Mouse (Mus musculus): Measurements from ENCODE around the gene Tut7. TPM values are rescaled to one million over a fixed set of nuclear protein-coding genes. Genes with fewer than 3 reads are reported as not detected.

Tut7 gene
- polyA plus RNA-seq, 1 experiment from 2014 or later, result 49.7 TPM

- Histone ChIP-seq H3K4me2 (replicated peaks) (no peak overlapping the region), H3K4me1 (peaks cover 10% of the 10 kb centered on the region), H3K4me3 (replicated peaks) (no peak overlapping the region), H3K9me3 (replicated peaks) (no peaks in the 10 kb centered on the region), H3K27me3 (no peaks in the 10 kb centered on the region), H3K9ac (no peak overlapping the region), H3K36me3 (no peaks in the 10 kb centered on the region), H3K27ac (replicated peaks) (no peak overlapping the region)
- ATAC-seq (ENCODE audit: insufficient number of reproducible peaks, low FRiP score, low TSS enrichment, low read depth), result no peak
Observed at GRCm38 (mm10) chr13:59825966-59826365, 3.0 kb upstream of the Tut7 start.

- Histone ChIP-seq H3K36me3 (peaks cover 19% of the 10 kb centered on the region), H3K9me3 (replicated peaks) (no peaks in the 10 kb centered on the region), H3K27me3 (no peaks in the 10 kb centered on the region), H3K4me3 (replicated peaks) (no peak overlapping the region), H3K9ac (no peak overlapping the region), H3K27ac (replicated peaks) (no peak overlapping the region), H3K4me1 (peaks cover 31% of the 10 kb centered on the region), H3K4me2 (replicated peaks) (peak overlapping the region; percentile 61; the same call in 1 of the 2 replicates)
- no peak for ATAC-seq (ENCODE audit: insufficient number of reproducible peaks, low FRiP score, low TSS enrichment, low read depth)
- 69% methylated on average over 3 of the region's 3 CpGs for WGBS
Observed at GRCm38 (mm10) chr13:59820836-59821235, 2.1 kb downstream of the Tut7 start.

GRCm38 (mm10) chr13:59820114-59820513 lies 2.8 kb downstream of the Tut7 start:
- ATAC-seq (ENCODE audit: insufficient number of reproducible peaks, low FRiP score, low TSS enrichment, low read depth), result no peak

GRCm38 (mm10) chr13:59817352-59817751 lies 5.6 kb downstream of the Tut7 start:
- Histone ChIP-seq H3K36me3 (peaks cover 48% of the 10 kb centered on the region), H3K4me2 (replicated peaks) (no peak overlapping the region), H3K4me3 (replicated peaks) (no peak overlapping the region), H3K9ac (no peak overlapping the region), H3K27me3 (no peaks in the 10 kb centered on the region), H3K27ac (replicated peaks) (no peak overlapping the region), H3K4me1 (peaks cover 31% of the 10 kb centered on the region), H3K9me3 (replicated peaks) (no peaks in the 10 kb centered on the region)
- no peak for ATAC-seq (ENCODE audit: insufficient number of reproducible peaks, low FRiP score, low TSS enrichment, low read depth)
- WGBS, result 91% methylated on average over 4 of the region's 4 CpGs

More at GRCm38 (mm10) chr13:59820114-59820513, 2.8 kb downstream of the Tut7 start:
- Histone ChIP-seq H3K9ac (0 out of 2 replicates have a peak overlapping the region, but pooled peaks have one; percentile 4), H3K4me1 (peaks cover 31% of the 10 kb centered on the region), H3K9me3 (replicated peaks) (no peaks in the 10 kb centered on the region), H3K27me3 (no peaks in the 10 kb centered on the region), H3K4me2 (replicated peaks) (0 out of 2 replicates have a peak overlapping the region, but pooled peaks have one; percentile 19), H3K27ac (replicated peaks) (no peak overlapping the region), H3K4me3 (replicated peaks) (no peak overlapping the region), H3K36me3 (peaks cover 26% of the 10 kb centered on the region)
- 71% methylated on average over 4 of the region's 4 CpGs for WGBS

- peaks cover 6% of the 10 kb centered on the region; the same call in 1 of the 2 replicates for H3K4me1 ChIP-seq
- H3K36me3 ChIP-seq, result peaks cover 69% of the 10 kb centered on the region
- no peak overlapping the region for H3K27ac ChIP-seq (replicated peaks)
- H3K9me3 ChIP-seq (replicated peaks), result no peaks in the 10 kb centered on the region
- H3K27me3 ChIP-seq, result no peaks in the 10 kb centered on the region
- no peak overlapping the region for H3K4me3 ChIP-seq (replicated peaks)
- no peak overlapping the region for H3K9ac ChIP-seq
- WGBS, result 84% methylated on average over 6 of the region's 6 CpGs
- no peak overlapping the region for H3K4me2 ChIP-seq (replicated peaks)
- no peak for ATAC-seq (ENCODE audit: insufficient number of reproducible peaks, low FRiP score, low TSS enrichment, low read depth)
Observed at GRCm38 (mm10) chr13:59814109-59814591, 8.8 kb downstream of the Tut7 start.

GRCm38 (mm10) chr13:59811581-59811980 lies 11.4 kb downstream of the Tut7 start:
- Histone ChIP-seq H3K27me3 (no peaks in the 10 kb centered on the region), H3K4me3 (replicated peaks) (no peak overlapping the region), H3K4me1 (no peaks in the 10 kb centered on the region), H3K36me3 (peaks cover 88% of the 10 kb centered on the region), H3K9ac (no peak overlapping the region), H3K27ac (replicated peaks) (no peak overlapping the region), H3K9me3 (replicated peaks) (no peaks in the 10 kb centered on the region), H3K4me2 (replicated peaks) (no peak overlapping the region)
- 94% methylated on average over 3 of the region's 3 CpGs for WGBS
- no peak for ATAC-seq (ENCODE audit: insufficient number of reproducible peaks, low FRiP score, low TSS enrichment, low read depth)

GRCm38 (mm10) chr13:59801000-59801399 lies 21.9 kb downstream of the Tut7 start:
- no peak overlapping the region for H3K9ac ChIP-seq
- no peaks in the 10 kb centered on the region for H3K27me3 ChIP-seq
- no peaks in the 10 kb centered on the region for H3K4me1 ChIP-seq
- 78% methylated on average over 6 of the region's 6 CpGs for WGBS
- H3K4me3 ChIP-seq (replicated peaks), result no peak overlapping the region
- ATAC-seq (ENCODE audit: insufficient number of reproducible peaks, low FRiP score, low TSS enrichment, low read depth), result no peak
- H3K9me3 ChIP-seq (replicated peaks), result no peaks in the 10 kb centered on the region
- peaks cover 96% of the 10 kb centered on the region for H3K36me3 ChIP-seq
- no peak overlapping the region for H3K4me2 ChIP-seq (replicated peaks)
- H3K27ac ChIP-seq (replicated peaks), result no peak overlapping the region

GRCm38 (mm10) chr13:59800077-59800476 lies 22.9 kb downstream of the Tut7 start:
- Histone ChIP-seq H3K9ac (no peak overlapping the region), H3K4me3 (replicated peaks) (no peak overlapping the region), H3K4me2 (replicated peaks) (no peak overlapping the region), H3K9me3 (replicated peaks) (no peaks in the 10 kb centered on the region), H3K36me3 (peaks cover 96% of the 10 kb centered on the region), H3K27me3 (no peaks in the 10 kb centered on the region), H3K27ac (replicated peaks) (no peak overlapping the region), H3K4me1 (no peaks in the 10 kb centered on the region)
- ATAC-seq (ENCODE audit: insufficient number of reproducible peaks, low FRiP score, low TSS enrichment, low read depth), result no peak
- WGBS, result 80% methylated on average over 2 of the region's 2 CpGs

- H3K4me1 ChIP-seq, result no peaks in the 10 kb centered on the region
- no peak overlapping the region for H3K9ac ChIP-seq
- H3K4me3 ChIP-seq (replicated peaks), result no peak overlapping the region
- H3K36me3 ChIP-seq, result peaks cover 94% of the 10 kb centered on the region
- WGBS, result 90% methylated on average over 1 of the region's 1 CpGs
- no peak overlapping the region for H3K27ac ChIP-seq (replicated peaks)
- H3K9me3 ChIP-seq (replicated peaks), result no peaks in the 10 kb centered on the region
- no peak overlapping the region for H3K4me2 ChIP-seq (replicated peaks)
- no peaks in the 10 kb centered on the region for H3K27me3 ChIP-seq
- no peak for ATAC-seq (ENCODE audit: insufficient number of reproducible peaks, low FRiP score, low TSS enrichment, low read depth)
Observed at GRCm38 (mm10) chr13:59798306-59798705, 24.6 kb downstream of the Tut7 start.

GRCm38 (mm10) chr13:59796466-59796848 lies 26.5 kb downstream of the Tut7 start:
- Histone ChIP-seq H3K27ac (replicated peaks) (no peak overlapping the region), H3K4me3 (replicated peaks) (no peak overlapping the region), H3K4me2 (replicated peaks) (no peak overlapping the region), H3K4me1 (no peaks in the 10 kb centered on the region), H3K9me3 (replicated peaks) (no peaks in the 10 kb centered on the region), H3K27me3 (no peaks in the 10 kb centered on the region), H3K9ac (no peak overlapping the region), H3K36me3 (peaks cover 90% of the 10 kb centered on the region)
- 85% methylated on average over 9 of the region's 9 CpGs for WGBS
- no peak for ATAC-seq (ENCODE audit: insufficient number of reproducible peaks, low FRiP score, low TSS enrichment, low read depth)

- Histone ChIP-seq H3K27me3 (no peaks in the 10 kb centered on the region), H3K9ac (no peak overlapping the region), H3K36me3 (peaks cover 90% of the 10 kb centered on the region), H3K4me1 (no peaks in the 10 kb centered on the region), H3K27ac (replicated peaks) (no peak overlapping the region), H3K9me3 (replicated peaks) (no peaks in the 10 kb centered on the region), H3K4me3 (replicated peaks) (no peak overlapping the region), H3K4me2 (replicated peaks) (no peak overlapping the region)
- ATAC-seq (ENCODE audit: insufficient number of reproducible peaks, low FRiP score, low TSS enrichment, low read depth), result no peak
- WGBS, result 95% methylated on average over 6 of the region's 6 CpGs
Observed at GRCm38 (mm10) chr13:59795807-59796465, 27.0 kb downstream of the Tut7 start.

GRCm38 (mm10) chr13:59794786-59795185 lies 28.2 kb downstream of the Tut7 start:
- WGBS, result 91% methylated on average over 1 of the region's 1 CpGs
- Histone ChIP-seq H3K36me3 (peaks cover 90% of the 10 kb centered on the region), H3K4me3 (replicated peaks) (no peak overlapping the region), H3K27ac (replicated peaks) (no peak overlapping the region), H3K4me2 (replicated peaks) (no peak overlapping the region), H3K4me1 (no peaks in the 10 kb centered on the region), H3K9ac (no peak overlapping the region), H3K9me3 (replicated peaks) (no peaks in the 10 kb centered on the region), H3K27me3 (no peaks in the 10 kb centered on the region)
- ATAC-seq (ENCODE audit: insufficient number of reproducible peaks, low FRiP score, low TSS enrichment, low read depth), result no peak

Data from embryonic facial prominence, embryonic 15.5 days (tissue).